Mouse (Mus musculus): ENCODE measurements around the gene H2al1n.
"Not testable (repeated sequence)": the region's sequence is repeated elsewhere in the genome, so short reads cannot be mapped to it uniquely, and the experiment has no call there.

The H2al1n gene

DNA sequence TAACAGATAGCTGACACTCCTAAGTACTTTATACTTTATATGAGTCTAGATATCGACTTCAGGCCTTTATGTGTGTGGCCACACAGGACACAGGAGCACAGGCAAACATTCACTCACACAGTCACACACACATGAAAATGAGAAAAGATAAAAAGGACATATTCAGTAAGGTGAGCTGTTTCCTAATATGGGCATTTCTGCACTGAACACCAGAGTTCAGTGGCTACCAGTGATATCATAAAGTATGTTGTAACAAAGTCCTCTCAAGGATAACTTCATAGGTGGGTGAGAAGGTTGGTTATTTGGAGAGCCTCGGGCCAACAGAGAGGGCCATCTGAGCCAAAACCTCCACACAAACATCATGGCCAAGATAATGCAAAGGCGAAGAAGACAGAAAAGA is at the start of gene H2al1n:
Gene H2al1n (plus strand): TSS at position 301 of the 400 bp plus-strand sequence.
- not testable (repeated sequence) for DNase-seq (ENCODE audit: low spot score in 2 of 2)

DNA sequence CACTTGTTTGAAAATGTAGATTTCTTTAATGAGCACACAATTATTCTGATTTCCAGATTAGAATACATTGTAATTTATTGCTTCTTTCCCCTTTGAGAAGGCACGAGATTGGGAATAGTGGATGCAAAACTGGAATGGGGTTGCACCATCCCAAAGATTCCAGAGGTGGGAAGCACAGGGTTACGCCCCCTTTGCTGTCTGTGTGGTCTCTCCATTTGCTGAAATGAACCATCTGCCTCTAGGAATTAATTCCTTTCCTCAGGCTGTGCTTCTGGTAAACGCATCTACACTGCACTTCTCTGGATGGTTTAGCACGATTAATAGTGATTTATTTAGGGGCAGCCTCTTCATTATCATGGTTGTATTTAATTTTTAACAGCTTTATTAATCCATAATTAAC is 11.7 kb upstream of the H2al1n start:
- no peak for DNase-seq (ENCODE audit: low spot score in 2 of 2)

DNA sequence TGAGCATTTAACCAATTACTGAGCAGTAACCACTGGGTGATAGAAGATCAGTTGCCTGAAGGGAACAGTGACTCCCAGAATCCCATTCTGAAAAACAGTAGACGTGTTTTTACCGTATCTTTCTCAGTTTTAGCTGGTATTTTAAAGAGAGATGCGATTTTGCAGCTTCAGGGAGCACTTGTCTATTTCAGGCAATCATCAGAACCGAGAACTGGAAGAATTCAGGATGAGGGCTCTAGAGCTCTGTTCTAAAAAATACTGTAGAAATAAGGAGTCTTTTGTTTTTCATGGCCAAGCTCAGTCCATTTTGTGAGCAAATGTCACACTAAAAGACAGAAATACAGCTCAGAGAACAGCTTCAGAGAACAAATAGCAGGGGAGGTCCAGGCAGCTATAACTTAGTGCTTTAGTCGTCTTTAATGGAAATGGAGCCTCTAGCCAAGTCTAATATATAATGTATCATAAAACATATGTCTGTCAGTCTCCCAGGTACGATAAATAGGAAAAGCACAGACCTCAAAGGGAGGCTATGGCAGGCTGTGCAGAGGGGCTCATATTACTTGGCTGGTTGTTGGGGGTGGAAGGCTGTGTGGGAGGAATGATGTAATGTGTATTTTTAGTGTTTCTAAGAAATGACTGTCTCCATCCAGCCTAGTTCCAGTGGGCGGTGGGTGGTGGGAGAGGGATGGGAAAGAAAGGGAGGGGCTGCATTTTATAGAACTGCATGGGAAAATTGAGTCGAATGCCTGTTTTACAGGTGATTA is 4.7 kb upstream of the H2al1n start:
- DNase-seq (ENCODE audit: low spot score in 2 of 2), result no peak

DNA sequence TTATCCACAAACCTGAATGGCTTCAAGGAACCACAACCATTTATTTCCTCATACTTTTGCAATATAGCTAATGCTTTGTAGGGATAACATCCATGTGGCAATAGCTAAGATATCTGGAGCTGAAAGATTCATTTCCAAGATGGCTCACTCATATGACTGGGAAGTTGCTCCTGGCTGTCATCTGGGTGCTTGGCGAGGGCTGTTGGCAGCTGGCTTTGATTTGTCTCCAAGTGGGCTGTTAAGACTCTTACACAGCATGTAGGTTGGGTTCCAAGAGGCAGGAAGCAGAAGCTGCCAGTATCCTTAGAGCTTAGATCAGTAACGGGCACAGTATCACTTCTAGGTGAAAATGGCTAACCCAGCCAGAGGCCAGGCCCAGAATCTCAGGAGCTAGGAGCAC is 18.3 kb downstream of the H2al1n start:
- no peak for DNase-seq (ENCODE audit: low spot score in 2 of 2)

DNA sequence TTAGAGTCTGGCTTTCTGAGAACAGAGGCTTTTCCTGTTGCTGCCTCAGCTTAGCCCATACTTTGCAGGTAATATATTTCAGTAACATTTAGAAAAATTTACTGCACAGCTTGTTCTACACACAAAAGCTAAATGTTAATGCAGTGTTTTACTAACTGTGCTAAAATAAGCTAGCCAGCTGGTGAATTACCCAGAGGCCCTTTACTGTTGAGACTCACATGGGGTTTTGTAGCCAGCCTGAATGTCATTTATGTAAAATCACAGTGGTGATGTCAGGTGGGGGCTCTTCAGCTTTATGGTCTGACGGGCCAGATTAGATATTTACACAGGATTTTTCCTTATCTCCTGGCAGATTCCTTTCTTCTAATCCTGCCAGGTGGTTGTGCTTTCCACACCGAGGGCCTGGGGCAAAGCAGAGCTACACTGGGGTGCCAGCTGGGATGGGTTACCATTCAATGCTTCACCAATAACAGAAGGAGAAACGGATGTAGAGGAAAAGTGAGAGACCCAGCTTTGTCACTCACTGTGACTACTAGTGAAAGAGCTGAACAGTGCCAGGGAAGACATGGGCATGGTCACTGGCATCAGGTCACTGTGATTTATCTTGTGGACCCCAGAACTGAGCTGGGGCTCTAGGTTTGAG is 48.8 kb downstream of the H2al1n start:
- no peak for DNase-seq (ENCODE audit: low spot score in 2 of 2)

All from urinary bladder, adult 18-20 months (tissue).